Mouse (Mus musculus) limb, embryonic 12.5 days (tissue): ENCODE data around the gene AA467197. TPM values are rescaled to one million over a fixed set of nuclear protein-coding genes. Genes with fewer than 3 reads are reported as not detected.

ENCODE experiments used
- ATAC-seq: fragments of 200-750 bp; cut with Nextera tagmentation; 2 replicates; pipeline ENCODE4 v1.8.0; 2017; ENCODE audit warnings: low read depth, moderate TSS enrichment; ENCODE audit not compliant: insufficient number of reproducible peaks, insufficient read depth, low FRiP score, low TSS enrichment
- H3K27ac ChIP-seq: fragments of 300-500 bp; sonication (generic); 2 replicates; pipeline ENCODE4 v1.5.1; 2016; ENCODE audit warnings: mild to moderate bottlenecking, moderate library complexity
- H3K27me3 ChIP-seq: fragments of 300-500 bp; sonication (generic); 2 replicates; pipeline ENCODE4 v1.6.1; 2016; ENCODE audit warnings: mild to moderate bottlenecking, moderate library complexity
- H3K36me3 ChIP-seq: fragments of 300-500 bp; sonication (generic); 2 replicates; pipeline ENCODE4 v1.6.1; 2016; ENCODE audit warnings: mild to moderate bottlenecking, moderate library complexity
- H3K4me1 ChIP-seq: fragments of 300-500 bp; sonication (generic); replicated peaks from 2 replicates; pipeline ENCODE4 v1.6.1; 2016
- H3K4me2 ChIP-seq: fragments of 300-500 bp; sonication (generic); 2 replicates; pipeline ENCODE4 v1.6.1; 2016; ENCODE audit warnings: mild to moderate bottlenecking, moderate library complexity
- H3K4me3 ChIP-seq: fragments of 300-500 bp; sonication (generic); replicated peaks from 2 replicates; pipeline ENCODE4 v1.5.1; 2016; ENCODE audit warnings: mild to moderate bottlenecking
- H3K9ac ChIP-seq: fragments of 300-500 bp; sonication (generic); replicated peaks from 2 replicates; pipeline ENCODE4 v1.6.1; 2016; ENCODE audit warnings: mild to moderate bottlenecking, moderate library complexity
- H3K9me3 ChIP-seq: fragments of 300-500 bp; sonication (generic); 2 replicates; pipeline ENCODE4 v1.6.1; 2016; ENCODE audit warnings: mild to moderate bottlenecking, moderate library complexity
- WGBS: fragments of 180-500 bp; shearing (Covaris S2); methylation state at CpG from one replicate; pipeline ENCODE4 v1.1.7; 2016; 5-methylcytosine and 5-hydroxymethylcytosine counted together
- polyA plus RNA-seq: library from polyadenylated mRNA; unstranded; fragments of >200 nt; fragmentation: Nextera tagmentation; extraction: Ambion mirVana; gene quantifications from 2 replicates; pipeline ENCODE4 v1.2.1, GENCODE M21; 2016

AA467197 gene
- 0.41 and 0.47 TPM in 2 replicates for polyA plus RNA-seq

- Histone ChIP-seq H3K4me2 (peak within 1 kb of the TSS; percentile 69), H3K4me3 (peak within 1 kb of the TSS; percentile 38), H3K9me3 (no peaks in the 10 kb centered on the region), H3K27me3 (peaks cover 14% of the 10 kb centered on the region), H3K9ac (peak within 1 kb of the TSS; percentile 40; the same call in 1 of the 2 replicates), H3K36me3 (peaks cover 22% of the 10 kb centered on the region), H3K27ac (no peak within 1 kb of the TSS), H3K4me1 (peaks cover 9% of the 10 kb centered on the region; the same call in 1 of the 2 replicates)
- 61% methylated on average over 3 of the region's 3 CpGs for WGBS
- no peak for ATAC-seq
Observed at GRCm38 (mm10) chr2:122636686-122637085, at the start of gene AA467197. Gene AA467197, plus strand, starts transcription at chr2:122636986.

DNA sequence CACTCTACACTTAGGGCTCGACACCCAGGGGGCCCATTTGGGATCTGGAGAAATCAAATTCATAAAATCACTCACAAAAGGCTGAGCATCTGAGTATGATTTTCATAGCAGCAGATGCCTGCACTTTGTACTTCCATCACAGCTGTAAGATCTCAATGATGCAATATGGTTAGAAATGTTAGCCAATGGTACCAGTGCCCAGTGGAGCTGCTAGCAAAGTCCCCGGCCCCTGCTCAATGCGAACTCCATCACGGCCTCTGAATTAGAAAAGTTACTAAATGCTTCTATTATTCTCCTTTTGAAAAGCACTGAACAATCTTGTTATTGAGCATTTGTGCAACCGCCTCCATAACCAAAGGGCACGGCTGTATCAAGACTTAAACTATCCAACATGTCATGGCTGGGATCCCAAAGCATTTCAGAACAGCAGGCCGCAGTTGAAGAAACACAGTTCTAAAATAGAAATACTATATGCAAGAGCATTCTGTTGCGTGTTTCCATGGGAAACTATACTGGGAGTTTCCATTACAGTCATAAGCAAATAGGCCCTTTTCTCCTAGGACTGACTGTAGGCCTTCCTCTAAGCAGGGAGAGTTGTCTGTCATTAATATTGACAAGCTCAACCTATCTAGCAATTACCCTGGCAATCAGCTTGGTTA, 48.8 kb upstream of the AA467197 start:
- WGBS = 90% methylated on average over 8 of the region's 8 CpGs

GRCm38 (mm10) chr2:122590351-122590750, 46.4 kb upstream of the AA467197 start:
- no peak overlapping the region for H3K4me3 ChIP-seq
- no peak overlapping the region for H3K27ac ChIP-seq
- no peaks in the 10 kb centered on the region for H3K27me3 ChIP-seq
- 62% methylated on average over 1 of the region's 1 CpGs for WGBS
- H3K4me1 ChIP-seq = no peaks in the 10 kb centered on the region
- no peaks in the 10 kb centered on the region for H3K36me3 ChIP-seq
- H3K9me3 ChIP-seq = no peaks in the 10 kb centered on the region
- H3K9ac ChIP-seq = no peak overlapping the region
- no peak for ATAC-seq
- H3K4me2 ChIP-seq = no peak overlapping the region

More for the DNA sequence above, 48.8 kb upstream of the AA467197 start:
- Histone ChIP-seq H3K9me3 (no peaks in the 10 kb centered on the region), H3K36me3 (no peaks in the 10 kb centered on the region), H3K9ac (no peak overlapping the region), H3K27ac (no peak overlapping the region), H3K27me3 (no peaks in the 10 kb centered on the region), H3K4me3 (no peak overlapping the region), H3K4me1 (no peaks in the 10 kb centered on the region), H3K4me2 (no peak overlapping the region)
- ATAC-seq = no peak

GRCm38 (mm10) chr2:122591213-122591612, 45.6 kb upstream of the AA467197 start:
- 67% methylated on average over 2 of the region's 2 CpGs for WGBS
- Histone ChIP-seq H3K4me3 (no peak overlapping the region), H3K9me3 (no peaks in the 10 kb centered on the region), H3K27ac (no peak overlapping the region), H3K27me3 (no peaks in the 10 kb centered on the region), H3K4me1 (no peaks in the 10 kb centered on the region), H3K4me2 (no peak overlapping the region), H3K36me3 (no peaks in the 10 kb centered on the region), H3K9ac (no peak overlapping the region)
- ATAC-seq = no peak

- Histone ChIP-seq H3K4me3 (no peak overlapping the region), H3K4me2 (no peak overlapping the region), H3K4me1 (no peaks in the 10 kb centered on the region), H3K36me3 (no peaks in the 10 kb centered on the region), H3K9ac (no peak overlapping the region), H3K27me3 (no peaks in the 10 kb centered on the region), H3K27ac (no peak overlapping the region), H3K9me3 (no peaks in the 10 kb centered on the region)
- ATAC-seq = no peak
- 91% methylated on average over 16 of the region's 16 CpGs for WGBS
Observed at GRCm38 (mm10) chr2:122595461-122595860, 41.3 kb upstream of the AA467197 start.

GRCm38 (mm10) chr2:122599736-122600135, 37.0 kb upstream of the AA467197 start:
- Histone ChIP-seq H3K36me3 (no peaks in the 10 kb centered on the region), H3K27me3 (no peaks in the 10 kb centered on the region), H3K4me1 (no peaks in the 10 kb centered on the region), H3K4me2 (no peak overlapping the region), H3K9ac (no peak overlapping the region), H3K9me3 (no peaks in the 10 kb centered on the region), H3K27ac (no peak overlapping the region), H3K4me3 (no peak overlapping the region)
- 83% methylated on average over 2 of the region's 2 CpGs for WGBS
- no peak for ATAC-seq

DNA sequence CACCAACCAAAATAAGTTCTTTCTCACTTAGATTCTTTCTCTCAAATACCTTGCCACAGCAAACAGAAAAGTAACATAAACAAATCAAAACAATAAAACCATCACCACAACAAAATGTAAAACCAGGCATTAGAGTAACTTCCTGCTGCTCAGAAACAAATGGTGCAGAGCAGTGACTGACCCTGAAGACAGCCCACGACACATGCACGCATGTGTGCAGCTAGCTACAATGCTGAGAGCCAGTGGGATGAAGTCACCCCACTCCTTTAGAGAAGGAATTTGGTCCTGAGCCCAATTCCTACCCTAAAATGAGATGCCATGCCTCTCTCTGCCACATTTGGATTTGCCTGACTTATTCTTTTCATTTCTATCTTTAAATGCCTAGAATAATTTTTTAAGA, 35.4 kb upstream of the AA467197 start:
- Histone ChIP-seq H3K9me3 (no peaks in the 10 kb centered on the region), H3K4me1 (no peaks in the 10 kb centered on the region), H3K36me3 (no peaks in the 10 kb centered on the region), H3K9ac (no peak overlapping the region), H3K4me2 (no peak overlapping the region), H3K27me3 (no peaks in the 10 kb centered on the region), H3K4me3 (no peak overlapping the region), H3K27ac (no peak overlapping the region)
- ATAC-seq = no peak
- WGBS = 74% methylated on average over 2 of the region's 2 CpGs

DNA sequence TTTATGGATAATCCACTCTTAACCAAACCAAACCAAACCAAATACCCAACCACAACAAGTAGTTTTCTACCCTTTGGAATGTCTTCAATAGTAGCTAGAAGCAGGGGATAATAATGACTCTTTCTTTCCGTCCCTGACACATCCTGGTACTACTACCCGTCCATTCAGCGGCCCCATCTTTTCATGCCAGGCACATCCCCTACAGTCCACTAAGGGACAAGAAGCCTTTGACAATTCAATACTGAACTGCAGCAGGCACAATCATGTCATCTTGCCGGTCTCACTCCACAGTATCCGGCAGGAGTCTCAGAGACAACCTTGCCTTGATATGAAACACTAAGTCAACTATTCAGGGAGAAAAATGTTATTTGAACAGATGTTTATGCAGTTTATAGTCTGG, 31.0 kb upstream of the AA467197 start:
- Histone ChIP-seq H3K4me1 (0 out of 2 replicates have a peak, but pooled peaks cover 3% of the 10 kb centered on the region), H3K27ac (no peak overlapping the region), H3K27me3 (peaks cover 9% of the 10 kb centered on the region), H3K4me2 (no peak overlapping the region), H3K9me3 (no peaks in the 10 kb centered on the region), H3K9ac (no peak overlapping the region), H3K4me3 (no peak overlapping the region), H3K36me3 (no peaks in the 10 kb centered on the region)
- 87% methylated on average over 5 of the region's 5 CpGs for WGBS
- ATAC-seq = no peak

DNA sequence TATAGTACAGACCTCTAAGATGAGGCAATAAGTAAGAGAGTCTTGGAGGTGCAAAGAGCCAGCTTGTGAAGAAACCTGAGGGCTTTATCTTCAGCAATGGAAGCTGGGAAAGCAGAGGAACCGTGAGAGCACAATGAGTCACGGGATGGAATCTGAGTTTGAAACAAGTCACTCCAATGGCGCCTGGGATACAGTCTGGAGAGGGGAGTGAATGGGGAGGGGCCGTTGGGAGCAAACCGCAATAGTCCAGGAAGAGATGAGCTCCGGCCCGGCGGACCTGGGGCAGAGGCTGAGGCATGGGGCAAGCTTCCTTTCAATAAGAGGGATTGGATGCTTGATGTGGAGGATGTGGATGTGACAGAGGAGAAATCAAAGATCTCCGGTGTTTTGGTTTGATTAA, 28.0 kb upstream of the AA467197 start:
- 74% methylated on average over 9 of the region's 9 CpGs for WGBS
- Histone ChIP-seq H3K4me1 (0 out of 2 replicates have a peak, but pooled peaks cover 6% of the 10 kb centered on the region), H3K9me3 (no peaks in the 10 kb centered on the region), H3K27ac (no peak overlapping the region), H3K4me3 (no peak overlapping the region), H3K36me3 (no peaks in the 10 kb centered on the region), H3K9ac (no peak overlapping the region), H3K4me2 (no peak overlapping the region), H3K27me3 (peaks cover 18% of the 10 kb centered on the region)
- no peak for ATAC-seq

GRCm38 (mm10) chr2:122610746-122611653, 25.8 kb upstream of the AA467197 start, which contains the start of gene Gatm:
Gene Gatm, minus strand, starts transcription at chr2:122611303.
- 0 out of 2 replicates have a peak, but pooled peaks cover 6% of the 10 kb centered on the region for H3K4me1 ChIP-seq
- H3K9ac ChIP-seq = peak within 1 kb of the TSS; percentile 64
- no peak within 1 kb of the TSS for H3K27ac ChIP-seq
- peak within 1 kb of the TSS; percentile 88 for H3K4me2 ChIP-seq
- 3% methylated on average over 47 of the region's 48 CpGs for WGBS
- peak; percentile 88 for ATAC-seq
- H3K9me3 ChIP-seq = no peaks in the 10 kb centered on the region
- peaks cover 22% of the 10 kb centered on the region for H3K27me3 ChIP-seq
- H3K4me3 ChIP-seq = peak within 1 kb of the TSS; percentile 50
- no peaks in the 10 kb centered on the region for H3K36me3 ChIP-seq

DNA sequence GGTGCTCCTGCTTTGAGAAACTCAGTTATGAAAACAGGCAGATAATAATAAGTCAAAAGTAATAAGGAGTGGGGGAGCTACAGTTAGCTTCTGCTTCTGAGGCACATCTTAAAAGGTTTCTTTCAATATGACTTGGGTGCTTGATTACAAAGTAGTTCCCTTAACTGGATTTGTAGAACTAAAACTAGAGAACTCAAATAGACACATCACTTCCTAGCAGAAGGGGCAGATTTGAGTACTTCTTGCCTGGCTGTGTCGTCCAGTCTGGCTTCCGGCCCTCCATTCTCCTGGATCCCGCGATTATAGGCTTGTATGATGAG, 25.2 kb upstream of the AA467197 start:
- H3K4me3 ChIP-seq = peak overlapping the region; percentile 50
- H3K9ac ChIP-seq = no peak overlapping the region

More for the DNA sequence above, 25.2 kb upstream of the AA467197 start:
- Histone ChIP-seq H3K9me3 (no peaks in the 10 kb centered on the region), H3K4me2 (peak overlapping the region; percentile 88), H3K36me3 (no peaks in the 10 kb centered on the region), H3K27ac (no peak overlapping the region), H3K27me3 (peaks cover 22% of the 10 kb centered on the region), H3K4me1 (0 out of 2 replicates have a peak, but pooled peaks cover 6% of the 10 kb centered on the region)
- ATAC-seq = no peak
- 93% methylated on average over 4 of the region's 4 CpGs for WGBS
